Mouse (Mus musculus) frontal cortex, postnatal 25 days (tissue): ENCODE data around the gene Gm11634.
"Not testable (repeated sequence)": the region's sequence is repeated elsewhere in the genome, so short reads cannot be mapped to it uniquely, and the experiment has no call there.

Experiments
- DNase-seq, 2 experiments: peaks; one replicate each; pipeline ENCODE4 v3.0.0; 2022; ENCODE audit warnings: low spot score in 2 of 2

Gm11634 gene

DNA sequence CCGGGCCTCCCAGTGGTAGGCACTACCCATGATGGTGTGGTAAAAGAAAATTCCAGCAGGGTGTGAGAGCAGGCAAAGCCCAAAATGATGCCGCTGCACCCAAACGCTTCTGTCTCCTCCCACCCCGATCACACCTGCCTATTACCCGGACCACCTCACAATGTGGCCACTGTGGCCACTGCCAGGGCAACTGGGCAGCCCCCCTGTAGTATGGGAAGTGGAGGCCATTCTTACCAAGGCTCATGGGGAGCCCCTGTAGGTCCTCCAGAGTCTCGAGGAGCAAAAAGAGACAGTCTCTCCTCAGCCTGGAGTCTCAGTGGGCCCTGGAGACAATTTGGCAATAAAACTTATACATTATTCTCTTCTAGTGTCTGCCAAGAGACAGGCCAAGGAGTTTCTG is at the start of gene Gm11634:
Gene Gm11634, minus strand, starts transcription at position 101 of the 400 bp plus-strand sequence.
- no peak for DNase-seq

DNA sequence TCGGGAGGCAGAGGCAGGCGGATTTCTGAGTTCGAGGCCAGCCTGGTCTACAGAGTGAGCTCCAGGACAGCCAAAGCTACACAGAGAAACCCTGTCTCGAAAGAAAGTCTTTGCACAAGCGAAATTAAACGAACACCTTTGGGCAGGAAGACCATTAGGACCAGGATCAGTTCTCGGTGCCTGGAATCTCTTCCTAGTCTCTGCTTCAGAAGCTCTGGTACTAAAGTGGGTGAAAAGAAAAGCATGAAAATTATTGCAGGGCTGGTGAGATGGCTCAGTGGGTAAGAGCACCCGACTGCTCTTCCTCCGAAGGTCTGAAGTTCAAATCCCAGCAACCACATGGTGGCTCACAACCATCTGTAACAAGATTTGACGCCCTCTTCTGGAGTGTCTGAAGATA is 48.0 kb upstream of the Gm11634 start:
- DNase-seq: not testable (repeated sequence)

DNA sequence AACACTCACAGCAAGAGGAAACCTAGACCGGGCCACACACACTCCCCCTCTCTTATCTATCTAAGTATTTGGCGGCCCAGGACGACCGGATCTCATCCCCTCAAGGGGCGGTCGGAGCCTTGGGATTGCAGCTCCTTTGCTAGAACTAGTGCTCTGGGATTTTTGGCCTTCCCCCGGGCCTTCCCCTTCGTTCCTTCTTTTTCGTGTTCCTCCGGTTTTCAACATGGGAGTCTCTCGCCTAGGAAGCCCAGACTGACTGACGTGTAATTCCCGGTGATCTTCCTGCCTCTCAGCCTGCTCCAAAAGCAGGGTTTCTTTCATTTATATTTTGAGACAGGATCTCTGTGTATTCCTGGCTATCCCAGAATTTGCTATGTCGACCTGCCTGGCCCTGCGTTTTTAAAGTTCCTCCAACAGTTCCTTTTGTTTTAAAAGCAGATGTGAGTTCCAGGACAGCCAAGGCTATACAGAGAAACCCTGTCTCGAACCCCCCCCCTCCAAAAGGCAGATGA is 47.3 kb upstream of the Gm11634 start:
- DNase-seq: not testable (repeated sequence)

DNA sequence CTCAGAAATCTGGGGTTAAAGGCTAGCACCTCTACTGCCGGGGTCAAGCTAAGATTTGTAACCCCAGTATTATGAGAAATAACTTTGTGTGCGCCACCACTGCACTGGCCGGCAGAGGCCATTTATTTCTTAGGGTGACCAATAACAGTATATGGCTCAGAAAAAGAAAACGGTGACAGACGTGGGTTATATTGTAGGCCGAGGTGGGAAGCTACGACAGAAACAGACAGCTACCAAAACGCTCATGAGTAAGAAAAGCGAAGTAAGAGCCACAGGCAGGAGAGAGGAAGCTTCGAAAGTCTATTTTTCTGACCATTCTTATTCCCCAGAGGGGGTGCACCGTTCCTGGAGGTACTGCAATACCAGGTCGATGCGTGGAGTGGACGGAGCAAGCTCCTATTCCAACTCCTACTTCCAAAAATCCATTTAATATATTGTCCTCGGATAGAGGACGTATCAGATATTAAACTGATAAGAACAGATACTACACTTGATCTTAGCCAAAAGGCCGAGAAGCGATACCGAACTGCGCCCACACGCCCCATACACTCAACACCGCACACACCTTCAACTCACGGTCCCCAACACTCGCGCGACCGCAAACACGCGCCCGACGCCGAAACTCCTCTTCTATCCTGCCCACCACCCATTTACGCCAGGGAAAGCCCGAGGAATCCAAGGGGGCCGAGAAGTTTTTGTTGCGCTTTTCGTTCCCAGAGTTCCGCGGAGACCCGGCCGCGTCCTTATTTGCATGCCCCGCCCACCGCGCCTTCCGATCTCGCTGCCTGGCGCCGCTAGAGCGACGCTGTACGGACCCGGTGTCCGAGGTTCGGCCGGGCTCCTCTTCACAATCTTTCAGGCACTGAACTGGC is 46.6 kb upstream of the Gm11634 start:
- peak; percentile 39 to 53 for DNase-seq

DNA sequence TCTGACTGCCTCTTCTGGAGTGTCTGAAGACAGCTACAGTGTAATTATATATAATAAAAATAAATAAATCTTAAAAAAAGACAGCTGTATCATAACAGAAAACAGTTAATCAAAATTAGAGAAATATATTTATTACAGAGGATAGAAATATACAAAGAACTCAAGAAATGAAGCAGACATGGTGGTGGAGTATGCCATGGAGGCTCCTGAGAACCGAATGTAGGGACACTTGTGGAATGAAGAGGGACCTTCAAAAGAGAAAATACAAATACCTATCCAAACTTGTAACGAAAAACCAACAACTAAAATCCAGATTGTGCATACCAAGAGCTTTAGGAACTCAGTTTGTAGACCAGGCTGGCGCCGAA is 46.0 kb upstream of the Gm11634 start:
- DNase-seq: not testable (repeated sequence)

DNA sequence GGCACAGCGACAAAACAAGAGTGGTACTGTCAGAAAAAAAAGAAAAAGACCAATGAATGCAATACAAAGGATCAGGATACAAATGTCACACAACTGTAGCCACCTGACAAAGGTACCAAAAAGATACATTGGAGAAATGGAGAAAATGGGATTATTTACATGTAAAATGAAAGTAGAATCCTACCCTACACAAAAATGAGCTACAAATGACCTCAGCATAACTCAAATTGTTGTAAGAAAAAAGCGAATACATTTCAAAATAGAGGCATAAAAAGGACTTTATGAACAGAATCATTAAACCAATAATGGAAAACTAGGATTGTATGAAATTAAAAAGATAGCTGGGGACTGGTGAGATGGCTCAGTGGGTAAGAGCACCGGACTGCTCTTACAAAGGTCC is 45.5 kb upstream of the Gm11634 start:
- no peak for DNase-seq

DNA sequence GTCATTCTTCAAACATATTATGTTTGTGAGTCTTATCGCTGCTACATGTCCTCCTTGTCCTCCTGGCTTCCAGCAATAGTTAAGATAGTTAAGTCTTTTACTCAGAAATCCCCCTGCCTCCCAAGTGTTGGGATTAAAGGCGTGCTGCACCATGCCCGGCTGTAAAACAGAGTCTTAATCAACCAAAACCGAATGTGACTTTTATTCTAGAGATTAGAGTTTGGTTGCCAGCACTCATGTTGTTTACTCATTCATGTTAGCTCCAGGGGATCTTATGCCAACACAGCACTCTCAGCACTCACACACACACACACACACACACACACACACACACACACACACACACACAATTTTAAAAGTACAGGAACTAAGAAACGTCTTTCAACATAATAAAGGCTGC is 43.9 kb upstream of the Gm11634 start:
- no peak for DNase-seq

DNA sequence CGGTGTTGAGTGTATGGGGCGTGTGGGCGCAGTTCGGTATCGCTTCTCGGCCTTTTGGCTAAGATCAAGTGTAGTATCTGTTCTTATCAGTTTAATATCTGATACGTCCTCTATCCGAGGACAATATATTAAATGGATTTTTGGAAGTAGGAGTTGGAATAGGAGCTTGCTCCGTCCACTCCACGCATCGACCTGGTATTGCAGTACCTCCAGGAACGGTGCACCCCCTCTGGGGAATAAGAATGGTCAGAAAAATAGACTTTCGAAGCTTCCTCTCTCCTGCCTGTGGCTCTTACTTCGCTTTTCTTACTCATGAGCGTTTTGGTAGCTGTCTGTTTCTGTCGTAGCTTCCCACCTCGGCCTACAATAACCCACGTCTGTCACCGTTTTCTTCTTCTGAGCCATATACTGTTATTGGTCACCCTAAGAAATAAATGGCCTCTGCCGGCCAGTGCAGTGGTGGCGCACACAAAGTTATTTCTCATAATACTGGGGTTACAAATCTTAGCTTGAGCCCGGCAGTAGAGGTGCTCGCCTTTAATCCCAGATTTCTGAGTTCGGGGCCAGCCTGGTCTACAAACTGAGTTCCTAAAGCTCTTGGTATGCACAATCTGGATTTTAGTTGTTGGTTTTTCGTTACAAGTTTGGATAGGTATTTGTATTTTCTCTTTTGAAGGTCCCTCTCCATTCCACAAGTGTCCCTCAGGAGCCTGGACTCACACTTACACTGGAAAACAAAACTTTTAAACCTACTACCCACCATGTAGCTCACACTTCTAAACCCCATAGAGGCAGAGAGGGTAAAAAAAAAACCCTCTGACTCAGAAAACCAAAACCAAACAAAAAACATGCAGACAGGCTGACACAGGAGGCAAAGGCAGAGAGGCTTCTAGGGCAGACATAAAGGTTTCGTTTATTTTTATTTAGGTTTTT is 42.9 kb upstream of the Gm11634 start:
- DNase-seq: not testable (repeated sequence)

DNA sequence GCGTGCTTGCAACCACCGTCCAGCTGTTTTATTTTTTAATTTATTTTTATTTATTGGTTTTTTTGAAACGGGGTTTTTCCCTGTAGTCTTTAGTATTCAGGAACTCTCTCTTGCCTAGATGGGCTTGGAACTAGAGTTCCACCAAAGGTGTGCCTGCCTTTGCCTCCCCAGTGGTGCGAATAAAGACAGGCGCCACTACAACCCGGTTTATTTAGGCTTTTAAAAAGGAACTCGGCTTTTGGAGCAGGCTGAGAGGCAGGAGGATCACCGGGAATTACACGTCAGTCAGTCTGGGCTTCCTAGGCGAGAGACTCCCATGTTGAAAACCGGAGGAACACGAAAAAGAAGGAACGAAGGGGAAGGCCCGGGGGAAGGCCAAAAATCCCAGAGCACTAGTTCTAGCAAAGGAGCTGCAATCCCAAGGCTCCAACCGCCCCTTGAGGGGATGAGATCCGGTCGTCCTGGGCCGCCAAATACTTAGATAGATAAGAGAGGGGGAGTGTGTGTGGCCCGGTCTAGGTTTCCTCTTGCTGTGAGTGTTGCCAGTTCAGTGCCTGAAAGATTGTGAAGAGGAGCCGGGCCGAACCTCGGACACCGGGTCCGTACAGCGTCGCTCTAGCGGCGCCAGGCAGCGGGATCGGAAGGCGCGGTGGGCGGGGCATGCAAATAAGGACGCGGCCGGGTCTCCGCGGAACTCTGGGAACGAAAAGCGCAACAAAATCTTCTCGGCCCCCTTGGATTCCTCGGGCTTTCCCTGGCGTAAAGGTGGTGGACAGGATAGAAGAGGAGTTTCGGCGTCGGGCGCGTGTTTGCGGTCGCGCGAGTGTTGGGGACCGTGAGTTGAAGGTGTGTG is 42.0 kb upstream of the Gm11634 start:
- DNase-seq: peak; percentile 63 to 71

DNA sequence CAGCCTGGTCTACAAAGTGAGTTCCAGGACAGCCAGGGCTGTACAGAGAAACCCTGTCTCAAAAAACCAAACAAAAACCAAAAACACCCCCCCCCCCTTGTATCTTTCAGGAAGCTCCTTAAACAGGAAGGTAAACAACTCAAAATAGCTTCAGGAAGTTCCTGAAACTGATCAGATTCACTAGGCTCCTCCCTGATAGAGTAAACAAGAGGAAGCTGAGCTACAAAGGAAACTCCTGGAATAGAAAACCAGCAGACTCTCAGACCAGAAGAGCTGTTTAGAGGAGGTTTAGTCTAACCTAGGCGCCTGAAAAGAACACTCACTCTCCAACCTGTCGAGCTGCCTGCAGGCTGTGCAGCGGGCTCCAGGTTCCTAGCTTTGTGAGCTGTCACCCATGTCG is 40.7 kb upstream of the Gm11634 start:
- DNase-seq: no peak

DNA sequence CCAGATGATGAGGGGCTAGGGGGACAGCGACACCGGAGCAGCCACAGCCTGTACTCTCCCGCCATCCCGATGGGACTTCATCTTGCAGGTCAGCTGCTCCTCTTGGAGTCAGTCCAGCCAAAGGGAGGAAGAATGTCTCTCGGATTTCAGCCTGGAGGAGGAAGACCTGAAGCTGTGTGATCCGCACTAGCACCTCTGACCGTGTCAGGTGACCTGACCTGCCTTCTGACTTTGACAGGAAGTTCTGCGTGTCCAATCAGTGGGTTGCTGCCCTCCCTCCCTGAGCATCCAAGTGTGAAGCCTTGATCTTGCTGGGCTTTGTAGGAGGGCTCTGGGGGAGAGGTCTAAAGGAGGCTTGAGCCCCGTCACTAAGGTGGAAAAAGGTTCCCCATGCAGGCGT is 36.6 kb upstream of the Gm11634 start:
- no peak for DNase-seq

DNA sequence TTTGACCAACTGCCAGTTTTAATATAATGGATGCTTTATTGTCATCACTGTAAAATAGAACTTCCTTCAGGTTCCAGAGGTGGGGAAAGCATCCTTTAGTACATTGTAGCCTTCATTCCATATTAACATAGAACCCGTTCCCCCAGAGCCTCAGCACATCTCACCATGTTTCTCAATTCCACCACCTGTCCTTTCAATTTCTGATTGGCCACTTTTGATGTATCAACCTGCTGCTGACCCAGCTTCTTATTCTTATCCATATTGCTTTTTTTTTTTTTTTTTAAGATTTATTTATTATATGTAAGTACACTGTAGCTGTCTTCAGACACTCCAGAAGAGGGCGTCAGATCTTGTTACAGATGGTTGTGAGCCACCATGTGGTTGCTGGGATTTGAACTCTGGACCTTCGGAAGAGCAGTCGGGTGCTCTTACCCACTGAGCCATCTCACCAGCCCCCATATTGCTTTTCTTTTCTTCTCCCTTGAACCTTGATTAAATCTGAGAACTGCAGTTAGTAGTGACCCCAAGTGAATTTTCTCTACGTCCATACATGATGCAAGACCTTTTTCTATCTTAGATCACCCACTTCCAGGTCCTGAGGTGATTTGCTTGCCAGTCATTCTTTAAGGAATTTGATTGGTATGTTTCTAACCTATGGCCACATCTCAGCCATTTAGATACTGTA is 29.8 kb upstream of the Gm11634 start:
- not testable (repeated sequence) for DNase-seq

DNA sequence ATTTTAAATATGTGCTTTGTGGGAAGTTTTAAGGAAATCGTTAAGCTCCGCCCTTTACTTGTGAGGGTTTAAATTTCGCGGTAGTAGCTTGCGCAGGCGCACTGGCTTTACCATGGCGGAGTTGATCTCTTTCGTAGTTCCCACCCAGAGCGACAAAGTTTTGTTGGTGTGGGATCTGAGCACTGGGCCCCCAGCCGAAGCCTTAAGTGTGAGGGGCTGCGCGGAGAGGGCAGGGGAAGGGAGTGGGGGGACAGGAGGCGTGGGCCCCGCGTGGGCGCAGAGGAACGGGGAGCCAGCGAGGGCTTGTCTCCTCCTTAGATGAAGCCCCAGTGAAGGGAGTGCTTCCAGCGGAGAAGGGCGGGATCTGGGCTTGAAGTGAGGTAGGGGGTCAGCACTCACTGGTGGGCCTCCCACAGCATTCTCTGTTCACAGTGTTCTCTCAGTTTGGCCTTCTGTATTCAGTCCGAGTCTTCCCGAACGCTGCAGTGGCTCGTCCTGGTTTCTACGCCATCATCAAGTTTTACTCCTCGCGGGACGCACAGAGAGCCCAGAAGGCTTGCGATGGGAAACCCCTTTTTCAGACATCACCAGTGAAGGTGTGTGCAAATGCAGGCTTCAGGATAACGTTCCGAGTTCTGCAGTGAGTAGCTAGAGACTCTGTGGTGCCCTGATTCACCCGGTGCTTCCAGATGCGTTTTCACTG is 29.0 kb upstream of the Gm11634 start:
- peak; percentile 59 to 62 for DNase-seq

DNA sequence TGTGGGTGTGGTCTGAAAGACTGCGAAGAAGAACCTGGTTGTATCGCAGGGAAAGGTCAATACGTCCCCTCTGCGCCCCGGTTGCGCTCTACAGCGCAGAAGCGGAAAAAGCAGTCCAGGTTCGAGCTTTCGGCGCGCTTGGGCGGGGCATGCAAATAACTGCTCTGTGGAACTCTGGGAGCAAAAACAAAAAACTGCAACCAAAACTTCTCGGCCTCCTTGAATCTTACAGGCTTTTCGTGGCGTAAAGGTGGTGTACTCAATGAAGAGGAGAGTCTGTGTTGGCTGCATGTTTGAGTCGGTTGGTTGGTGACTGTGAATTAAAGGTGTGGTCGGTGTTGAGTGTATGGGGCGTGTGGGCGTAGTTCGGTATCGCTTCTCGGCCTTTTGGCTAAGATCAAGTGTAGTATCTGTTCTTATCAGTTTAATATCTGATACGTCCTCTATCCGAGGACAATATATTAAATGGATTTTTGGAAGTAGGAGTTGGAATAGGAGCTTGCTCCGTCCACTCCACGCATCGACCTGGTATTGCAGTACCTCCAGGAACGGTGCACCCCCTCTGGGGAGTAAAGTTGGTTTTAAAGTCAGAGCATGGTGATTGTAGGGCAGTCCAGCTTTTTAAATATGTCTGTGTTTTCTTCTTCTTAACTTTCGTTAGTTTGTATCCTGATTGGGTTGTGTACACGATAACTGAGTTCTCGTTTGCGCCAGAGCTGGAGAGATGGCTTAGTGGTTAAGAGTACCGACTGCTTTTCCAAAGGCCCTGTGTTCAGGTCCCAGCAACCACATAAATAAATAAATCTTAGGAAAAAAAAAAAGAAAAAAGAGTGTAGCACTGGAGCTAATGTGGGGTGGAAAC is 28.2 kb upstream of the Gm11634 start, which contains the start of gene Rdm1:
Gene Rdm1, plus strand, starts transcription at position 201 of the 862 bp plus-strand sequence.
- peak; percentile 55 to 66 for DNase-seq

DNA sequence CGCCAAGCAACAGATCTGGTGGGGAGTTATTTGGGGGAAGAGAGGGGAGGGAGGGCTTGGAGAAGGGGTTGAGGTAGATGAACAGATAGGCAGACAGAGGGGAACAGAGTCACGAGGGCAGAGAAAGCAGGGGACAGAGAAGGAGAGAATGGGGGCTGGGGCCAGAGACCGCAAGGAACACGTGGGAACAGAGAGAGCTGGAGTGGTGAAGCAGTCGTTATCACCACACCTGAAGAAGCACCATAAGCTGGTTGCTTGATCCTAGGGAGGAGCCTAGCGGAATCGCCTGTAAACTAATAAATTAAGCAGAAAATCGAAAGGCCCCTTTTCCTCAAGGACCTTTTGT is 27.6 kb upstream of the Gm11634 start:
- no peak for DNase-seq

DNA sequence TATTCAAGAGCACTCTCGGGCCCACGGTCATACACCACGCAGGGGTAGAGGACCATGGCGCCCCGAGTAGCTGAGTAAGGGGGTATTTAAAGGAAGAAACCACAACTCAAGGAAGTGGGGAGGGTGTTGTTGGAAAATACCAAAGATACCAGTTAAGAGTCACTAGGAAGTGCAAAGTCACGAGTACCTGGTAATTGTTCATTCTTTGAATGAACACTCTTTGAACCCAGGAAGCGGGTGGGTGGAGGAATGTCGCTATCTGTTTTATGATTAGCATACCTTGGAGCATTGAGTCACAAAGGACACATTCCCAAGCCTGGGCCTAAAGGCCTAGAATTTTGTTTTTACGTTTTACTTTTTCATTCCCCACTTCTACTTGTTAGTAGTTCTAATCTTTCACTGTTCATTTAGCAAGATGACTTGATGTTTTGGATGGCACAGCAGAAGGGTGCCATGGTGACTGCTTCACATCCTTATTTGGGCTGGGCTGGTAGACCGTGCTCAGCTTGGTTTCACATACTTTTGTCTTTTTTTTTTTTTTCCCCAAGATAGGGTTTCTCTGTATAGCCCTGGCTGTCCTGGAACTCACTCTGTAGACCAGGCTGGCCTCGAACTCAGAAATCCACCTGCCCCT is 21.1 kb upstream of the Gm11634 start:
- DNase-seq: not testable (repeated sequence)

DNA sequence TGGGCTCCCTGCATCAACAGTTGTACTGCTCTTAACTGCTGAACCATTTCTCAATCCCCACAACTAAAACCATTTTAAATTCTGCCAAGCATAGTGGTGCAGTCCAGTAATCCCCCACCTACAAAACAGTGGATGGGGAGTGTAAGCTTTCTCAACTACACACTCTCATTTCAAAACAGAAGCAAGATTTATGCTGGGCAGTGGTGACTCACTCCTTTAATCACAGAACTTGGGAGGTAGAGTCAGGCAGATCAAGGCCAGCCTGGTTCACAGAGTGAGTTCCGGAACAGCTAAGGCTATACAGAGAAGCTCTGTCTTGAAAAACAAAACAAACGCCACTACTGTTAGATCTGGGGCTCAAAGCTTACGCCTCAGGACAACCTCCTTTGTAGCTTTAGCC is 19.5 kb upstream of the Gm11634 start:
- no peak for DNase-seq

DNA sequence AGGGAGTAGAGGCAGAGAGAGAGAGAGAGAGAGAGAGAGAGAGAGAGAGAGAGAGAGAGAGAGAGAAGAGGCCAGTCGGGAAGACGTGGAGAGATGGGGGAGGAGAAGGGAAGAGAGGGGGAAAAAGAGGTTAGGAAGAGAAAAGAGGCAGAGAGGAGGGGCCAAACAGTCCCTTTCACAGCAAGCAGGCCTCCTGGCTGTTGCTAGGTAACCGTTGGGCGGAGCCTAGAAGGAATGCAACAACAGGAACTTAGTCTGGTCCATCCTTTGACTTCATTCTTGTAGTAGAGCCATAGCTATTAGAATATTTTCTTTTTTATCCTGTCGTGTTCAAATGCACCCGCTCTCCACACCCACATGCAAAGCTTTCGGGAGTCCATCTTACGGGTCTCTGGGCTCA is 18.8 kb upstream of the Gm11634 start:
- no peak for DNase-seq
